Mouse (Mus musculus) forebrain, embryonic 12.5 days (tissue): ENCODE data around the gene Nyx. TPM values are rescaled to one million over a fixed set of nuclear protein-coding genes. Genes with fewer than 3 reads are reported as not detected.

ENCODE experiments used
- ATAC-seq: fragments of 200-750 bp; cut with Nextera tagmentation; 2 replicates; pipeline ENCODE4 v1.8.0; 2017; ENCODE audit warnings: moderate TSS enrichment; ENCODE audit not compliant: low FRiP score
- H3K27ac ChIP-seq: fragments of 300-500 bp; sonication (generic); 2 replicates; pipeline ENCODE4 v1.5.1; 2016; ENCODE audit warnings: mild to moderate bottlenecking
- H3K27me3 ChIP-seq: fragments of 300-500 bp; sonication (generic); 2 replicates; pipeline ENCODE4 v1.6.1; 2016; ENCODE audit warnings: mild to moderate bottlenecking
- H3K36me3 ChIP-seq: fragments of 300-500 bp; sonication (generic); replicated peaks from 2 replicates; pipeline ENCODE4 v1.6.1; 2016; ENCODE audit warnings: mild to moderate bottlenecking
- H3K4me1 ChIP-seq: fragments of 300-500 bp; sonication (generic); 2 replicates; pipeline ENCODE4 v1.6.1; 2016
- H3K4me2 ChIP-seq: fragments of 300-500 bp; sonication (generic); 2 replicates; pipeline ENCODE4 v1.6.1; 2016; ENCODE audit warnings: mild to moderate bottlenecking, moderate library complexity
- H3K4me3 ChIP-seq: fragments of 300-500 bp; sonication (generic); replicated peaks from 2 replicates; pipeline ENCODE4 v1.5.1; 2016; ENCODE audit warnings: mild to moderate bottlenecking
- H3K9ac ChIP-seq: fragments of 300-500 bp; sonication (generic); 2 replicates; pipeline ENCODE4 v1.6.1; 2016; ENCODE audit warnings: mild to moderate bottlenecking
- H3K9me3 ChIP-seq: fragments of 300-500 bp; sonication (generic); 2 replicates; pipeline ENCODE4 v1.6.1; 2016
- WGBS: fragments of 180-500 bp; shearing (Covaris S2); methylation state at CpG from one replicate; pipeline ENCODE4 v1.1.7; 2016; 5-methylcytosine and 5-hydroxymethylcytosine counted together
- polyA plus RNA-seq: library from polyadenylated mRNA; unstranded; fragments of >200 nt; fragmentation: Nextera tagmentation; extraction: Ambion mirVana; gene quantifications from 2 replicates; pipeline ENCODE4 v1.2.1, GENCODE M21; 2016

Nyx gene
- polyA plus RNA-seq, 1 experiment from 2014 or later = 0.06 TPM

DNA sequence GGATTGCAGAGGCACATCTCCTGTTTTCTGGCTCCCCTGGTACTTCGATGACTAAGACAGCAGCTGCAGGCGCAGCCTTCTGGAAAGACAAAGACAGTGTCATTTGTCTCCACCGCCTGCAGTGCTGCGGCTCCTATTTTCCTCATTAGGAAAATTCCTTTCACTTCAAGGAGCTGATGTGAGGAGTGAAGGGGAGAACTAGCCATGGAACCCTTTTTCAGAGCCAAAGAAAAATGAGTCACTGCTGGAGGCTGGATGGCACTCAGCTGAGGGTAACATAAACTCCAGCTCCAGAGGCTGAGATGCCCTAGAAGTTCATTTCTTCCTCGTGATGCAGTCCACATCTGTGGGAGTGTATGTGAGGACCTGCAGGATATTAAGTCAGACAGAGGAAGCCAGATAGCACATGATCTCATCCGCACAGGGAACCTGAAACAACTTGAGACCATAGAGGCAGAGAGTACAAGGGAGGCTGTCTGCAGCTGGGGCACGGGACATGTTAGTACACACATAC lies 37.0 kb downstream of the Nyx start:
- 48% methylated on average over 7 of the region's 7 CpGs for WGBS
- H3K4me3 ChIP-seq = no peak overlapping the region
- peak; percentile 44; the same call in 1 of the 2 replicates for ATAC-seq

GRCm38 (mm10) chrX:13504389-13504788 lies 38.5 kb downstream of the Nyx start:
- WGBS = 93% methylated on average over 7 of the region's 7 CpGs
- H3K4me2 ChIP-seq = no peak overlapping the region

More for the DNA sequence above, 37.0 kb downstream of the Nyx start:
- no peak overlapping the region for H3K9ac ChIP-seq
- H3K27ac ChIP-seq = peak overlapping the region; percentile 63
- no peaks in the 10 kb centered on the region for H3K4me1 ChIP-seq
- H3K36me3 ChIP-seq = no peaks in the 10 kb centered on the region
- H3K27me3 ChIP-seq = no peaks in the 10 kb centered on the region
- peak overlapping the region; percentile 10; the same call in 1 of the 2 replicates for H3K4me2 ChIP-seq
- H3K9me3 ChIP-seq = no peaks in the 10 kb centered on the region

DNA sequence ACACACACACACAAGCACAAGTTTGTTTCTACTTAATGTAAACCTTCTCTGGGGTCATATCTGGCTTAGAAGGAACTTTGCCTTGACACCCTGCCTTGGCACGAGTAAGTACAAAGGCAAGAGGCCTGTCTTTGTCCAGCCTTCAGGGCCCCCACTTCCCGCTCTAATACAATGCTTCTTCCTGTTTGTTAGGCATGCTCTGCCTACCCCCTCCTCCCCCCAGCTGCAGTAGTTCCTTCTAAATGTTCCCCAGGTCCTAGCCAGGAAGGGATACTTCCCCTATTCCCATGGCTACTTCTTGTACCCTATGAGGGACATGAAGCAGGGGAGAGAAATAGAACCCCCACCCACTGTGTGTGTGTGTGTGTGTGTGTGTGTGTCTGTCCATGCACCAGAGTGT lies 40.5 kb downstream of the Nyx start:
- Histone ChIP-seq H3K4me2 (no peak overlapping the region), H3K4me3 (no peak overlapping the region), H3K36me3 (no peaks in the 10 kb centered on the region), H3K9ac (no peak overlapping the region), H3K4me1 (no peaks in the 10 kb centered on the region), H3K9me3 (no peaks in the 10 kb centered on the region), H3K27me3 (0 out of 2 replicates have a peak, but pooled peaks cover 8% of the 10 kb centered on the region), H3K27ac (no peak overlapping the region)
- 56% methylated on average over 2 of the region's 2 CpGs for WGBS
- ATAC-seq = no peak

More at GRCm38 (mm10) chrX:13504389-13504788, 38.5 kb downstream of the Nyx start:
- no peak overlapping the region for H3K27ac ChIP-seq
- no peaks in the 10 kb centered on the region for H3K36me3 ChIP-seq
- no peaks in the 10 kb centered on the region for H3K9me3 ChIP-seq
- no peak overlapping the region for H3K9ac ChIP-seq
- no peaks in the 10 kb centered on the region for H3K4me1 ChIP-seq
- no peak overlapping the region for H3K4me3 ChIP-seq
- no peak for ATAC-seq
- 0 out of 2 replicates have a peak, but pooled peaks cover 3% of the 10 kb centered on the region for H3K27me3 ChIP-seq

GRCm38 (mm10) chrX:13513127-13513526 lies 47.2 kb downstream of the Nyx start:
- no peak overlapping the region for H3K4me2 ChIP-seq
- no peak for ATAC-seq
- no peak overlapping the region for H3K9ac ChIP-seq
- WGBS = 63% methylated on average over 2 of the region's 2 CpGs
- no peak overlapping the region for H3K27ac ChIP-seq
- no peaks in the 10 kb centered on the region for H3K9me3 ChIP-seq
- peaks cover 16% of the 10 kb centered on the region; the same call in 1 of the 2 replicates for H3K27me3 ChIP-seq
- H3K36me3 ChIP-seq = no peaks in the 10 kb centered on the region
- H3K4me3 ChIP-seq = no peak overlapping the region
- H3K4me1 ChIP-seq = no peaks in the 10 kb centered on the region

GRCm38 (mm10) chrX:13513864-13514263 lies 48.0 kb downstream of the Nyx start:
- no peak overlapping the region for H3K27ac ChIP-seq
- H3K9me3 ChIP-seq = no peaks in the 10 kb centered on the region
- H3K4me1 ChIP-seq = no peaks in the 10 kb centered on the region
- H3K27me3 ChIP-seq = peaks cover 13% of the 10 kb centered on the region; the same call in 1 of the 2 replicates
- H3K36me3 ChIP-seq = no peaks in the 10 kb centered on the region
- no peak overlapping the region for H3K4me3 ChIP-seq
- no peak for ATAC-seq
- 92% methylated on average over 5 of the region's 5 CpGs for WGBS
- no peak overlapping the region for H3K4me2 ChIP-seq
- H3K9ac ChIP-seq = no peak overlapping the region

- Histone ChIP-seq H3K36me3 (no peaks in the 10 kb centered on the region), H3K4me1 (no peaks in the 10 kb centered on the region), H3K27me3 (peaks cover 18% of the 10 kb centered on the region; the same call in 1 of the 2 replicates), H3K9me3 (no peaks in the 10 kb centered on the region), H3K9ac (no peak overlapping the region), H3K27ac (no peak overlapping the region), H3K4me3 (no peak overlapping the region), H3K4me2 (no peak overlapping the region)
- no peak for ATAC-seq
- WGBS = 90% methylated on average over 6 of the region's 6 CpGs
These were observed 50.5 kb downstream of the Nyx start for GRCm38 (mm10) chrX:13516451-13516850.

DNA sequence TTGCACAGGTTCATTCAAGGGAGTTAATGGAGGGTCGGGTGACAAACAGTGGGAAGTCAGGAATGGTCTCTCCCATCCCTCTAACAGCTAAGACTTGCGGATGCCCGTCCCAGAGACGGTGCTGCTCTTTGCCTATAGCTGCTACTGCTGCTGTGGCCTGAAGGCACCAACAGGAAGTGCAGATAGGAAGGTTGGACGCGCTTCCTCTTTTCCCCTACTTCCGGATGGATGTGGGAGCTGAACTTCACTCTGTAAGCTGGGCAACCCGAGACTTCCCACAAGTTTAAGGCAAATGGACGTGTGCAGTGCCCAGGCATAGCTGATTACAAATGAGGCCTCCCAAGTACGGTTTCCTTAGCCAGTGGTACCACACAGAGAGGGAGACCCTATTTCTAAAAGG lies 52.1 kb downstream of the Nyx start:
- H3K4me1 ChIP-seq = no peaks in the 10 kb centered on the region
- 76% methylated on average over 10 of the region's 10 CpGs for WGBS
- no peaks in the 10 kb centered on the region for H3K36me3 ChIP-seq
- no peak overlapping the region for H3K4me3 ChIP-seq
- ATAC-seq = no peak
- H3K4me2 ChIP-seq = no peak overlapping the region
- H3K9me3 ChIP-seq = no peaks in the 10 kb centered on the region
- H3K9ac ChIP-seq = no peak overlapping the region
- H3K27ac ChIP-seq = no peak overlapping the region
- peaks cover 18% of the 10 kb centered on the region; the same call in 1 of the 2 replicates for H3K27me3 ChIP-seq

GRCm38 (mm10) chrX:13518781-13519407 lies 53.0 kb downstream of the Nyx start:
- no peak overlapping the region for H3K4me2 ChIP-seq
- H3K9me3 ChIP-seq = no peaks in the 10 kb centered on the region
- 82% methylated on average over 4 of the region's 4 CpGs for WGBS
- H3K36me3 ChIP-seq = no peaks in the 10 kb centered on the region
- no peak overlapping the region for H3K4me3 ChIP-seq
- H3K9ac ChIP-seq = no peak overlapping the region
- no peak for ATAC-seq
- H3K4me1 ChIP-seq = no peaks in the 10 kb centered on the region
- peaks cover 18% of the 10 kb centered on the region; the same call in 1 of the 2 replicates for H3K27me3 ChIP-seq
- H3K27ac ChIP-seq = no peak overlapping the region

- ATAC-seq = no peak
- Histone ChIP-seq H3K4me2 (no peak overlapping the region), H3K4me1 (no peaks in the 10 kb centered on the region), H3K9me3 (no peaks in the 10 kb centered on the region), H3K4me3 (no peak overlapping the region), H3K36me3 (no peaks in the 10 kb centered on the region), H3K27me3 (peaks cover 23% of the 10 kb centered on the region), H3K27ac (no peak overlapping the region), H3K9ac (no peak overlapping the region)
- 87% methylated on average over 5 of the region's 5 CpGs for WGBS
These were observed 53.5 kb downstream of the Nyx start for GRCm38 (mm10) chrX:13519408-13519783.

DNA sequence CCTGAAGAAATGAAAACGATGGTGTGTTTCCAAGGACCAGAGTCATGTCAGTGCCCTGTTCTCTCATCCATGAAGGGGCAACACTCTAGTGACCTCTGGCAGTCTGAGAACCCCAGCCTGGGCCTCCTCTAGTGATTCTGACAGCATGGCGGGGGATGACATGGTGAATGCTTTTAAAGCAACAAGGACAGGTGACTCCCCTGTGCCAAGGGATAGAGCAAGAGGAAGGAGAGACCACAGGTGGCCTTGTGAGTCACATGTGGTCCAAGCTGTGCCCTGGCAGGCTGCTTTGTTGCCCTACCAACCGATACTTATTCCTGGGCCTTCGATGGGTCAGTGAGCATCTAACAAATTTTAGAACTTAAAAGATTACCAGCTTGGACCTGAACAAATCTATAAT lies 54.7 kb downstream of the Nyx start:
- WGBS = 95% methylated on average over 4 of the region's 4 CpGs
- no peak overlapping the region for H3K4me2 ChIP-seq
- no peak for ATAC-seq
- no peaks in the 10 kb centered on the region for H3K4me1 ChIP-seq
- H3K9me3 ChIP-seq = no peaks in the 10 kb centered on the region
- H3K27me3 ChIP-seq = peaks cover 28% of the 10 kb centered on the region
- H3K36me3 ChIP-seq = no peaks in the 10 kb centered on the region; the same call in 1 of the 2 replicates
- H3K27ac ChIP-seq = no peak overlapping the region
- no peak overlapping the region for H3K9ac ChIP-seq
- no peak overlapping the region for H3K4me3 ChIP-seq

GRCm38 (mm10) chrX:13521288-13521687 lies 55.4 kb downstream of the Nyx start:
- Histone ChIP-seq H3K4me2 (no peak overlapping the region), H3K9ac (no peak overlapping the region), H3K4me3 (no peak overlapping the region), H3K27me3 (peaks cover 32% of the 10 kb centered on the region), H3K4me1 (no peaks in the 10 kb centered on the region), H3K27ac (no peak overlapping the region), H3K9me3 (no peaks in the 10 kb centered on the region), H3K36me3 (no peaks in the 10 kb centered on the region; the same call in 1 of the 2 replicates)
- 87% methylated on average over 8 of the region's 8 CpGs for WGBS
- no peak for ATAC-seq
